Mouse (Mus musculus) left cerebral cortex, adult 2 months (tissue): Measurements from ENCODE around the gene Nans. TPM values are rescaled to one million over a fixed set of nuclear protein-coding genes. Genes with fewer than 3 reads are reported as not detected.

Experiments
- DNase-seq, 2 experiments: peaks; one replicate each; pipeline ENCODE4 v3.0.0; 2021 to 2022; ENCODE audit warnings: low spot score in 2 of 2, mixed read lengths in 1 of 2; ENCODE audit errors: extremely low spot score in 1 of 2
- H3K27ac ChIP-seq: fragments of 200-600 bp; 2 replicates; pipeline ENCODE4 v1.8.1; 2022
- H3K4me3 ChIP-seq: fragments of 200-600 bp; 2 replicates; pipeline ENCODE4 v1.8.1; 2022
- CTCF ChIP-seq: fragments of 200-600 bp; IDR thresholded peaks from 2 replicates; pipeline ENCODE4 v1.8.1; 2022; ENCODE audit warnings: antibody characterized with exemption, mild to moderate bottlenecking, moderate library complexity
- intact Hi-C: fragments of 180-260 bp; cut with DNase I; formaldehyde crosslinking; loops from one replicate; pipeline ENCODE4 v1.15.1; 2025
- total RNA-seq, 2 experiments: library from RNA; stranded (reverse); gene quantifications; 2 replicates each; pipeline ENCODE4 v1.2.3; 2021

Nans gene
- total RNA-seq, 2 experiments from 2014 or later: 13.9 to 19.8 TPM

DNA sequence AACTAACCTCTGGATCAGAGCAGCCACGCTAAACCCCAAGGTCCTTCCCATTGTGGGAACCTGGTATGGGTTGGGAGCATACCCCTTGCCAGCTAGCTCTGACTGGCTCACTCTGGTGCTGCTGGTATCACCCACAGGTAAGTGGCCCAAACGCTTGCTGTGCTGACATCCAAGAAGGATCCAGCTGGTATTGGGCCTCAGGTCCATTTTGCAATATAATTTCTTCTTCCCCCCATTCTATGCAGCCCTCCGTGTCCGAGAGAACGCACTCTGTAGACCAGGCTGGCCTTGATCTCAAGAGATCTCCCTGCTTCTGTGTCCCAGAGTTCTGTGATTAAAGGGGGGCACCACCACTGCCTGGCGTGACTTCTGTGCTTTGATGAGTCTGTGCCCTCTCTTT is 4.0 kb downstream of the Nans start:
- no peak overlapping the region for H3K27ac ChIP-seq
- intact Hi-C loops: no loop called here
- no peak for TF ChIP-seq CTCF
- H3K4me3 ChIP-seq: no peak overlapping the region
- no peak for DNase-seq

DNA sequence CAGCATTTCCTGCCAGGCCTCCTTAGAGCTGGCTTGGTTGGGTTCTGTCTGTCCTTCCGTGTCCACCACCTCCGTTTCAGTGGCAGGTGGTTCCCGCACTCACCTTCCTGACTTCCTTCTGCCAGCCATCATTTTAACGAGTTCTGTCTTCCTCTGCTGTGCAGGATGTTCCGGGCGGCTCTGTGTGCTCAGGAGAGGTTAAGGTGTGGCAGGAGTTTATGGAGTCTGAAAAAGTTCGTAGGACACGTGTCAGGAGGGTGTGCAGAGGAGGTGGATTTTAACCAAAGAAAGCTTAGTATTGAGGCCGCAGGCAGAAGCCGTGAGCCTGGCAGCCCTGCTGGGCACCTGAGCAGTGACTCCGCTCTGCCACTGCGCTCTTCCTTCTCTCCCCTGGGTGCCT is 6.5 kb downstream of the Nans start:
- no peak overlapping the region for H3K4me3 ChIP-seq
- intact Hi-C loops: loop anchor here (5.0 kb wide), 1 partner anchor 557 kb away; no protein-coding TSS in a partner anchor
- H3K27ac ChIP-seq: no peak overlapping the region
- no peak for TF ChIP-seq CTCF
- no peak for DNase-seq

DNA sequence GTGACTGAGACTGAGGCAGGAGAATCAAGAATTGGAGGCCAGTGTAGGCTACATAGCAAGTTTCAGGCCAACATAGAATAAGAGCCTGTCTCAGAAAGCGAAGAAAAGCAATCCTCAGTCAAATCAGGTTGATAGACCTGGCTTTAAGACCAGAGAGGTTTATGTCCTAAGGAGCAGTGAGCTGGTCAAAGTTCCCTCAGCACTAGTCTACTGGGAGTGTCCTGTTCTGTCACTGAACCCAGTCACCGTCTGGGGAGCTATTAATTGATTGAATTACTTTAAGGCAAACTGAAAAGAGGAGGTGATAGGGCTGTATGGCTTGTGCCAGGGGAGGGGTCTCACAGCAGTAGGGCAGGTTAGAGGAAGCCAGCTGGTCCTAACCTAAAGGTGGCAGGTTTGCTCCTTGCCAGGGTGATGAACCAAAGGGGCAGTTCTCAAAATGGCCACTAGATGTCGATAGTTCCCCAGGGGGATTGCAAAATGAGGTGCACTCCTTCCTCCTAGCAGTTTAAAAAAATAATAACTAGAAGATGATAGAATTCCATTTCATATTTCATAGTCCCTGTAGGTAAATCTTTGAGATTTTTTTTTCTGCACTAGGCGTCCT is 8.3 kb downstream of the Nans start:
- DNase-seq: peak; percentile 64 to 81
- intact Hi-C loops: loop anchor here (5.0 kb wide), 1 partner anchor 555 kb away; no protein-coding TSS in a partner anchor
- no peak overlapping the region for H3K4me3 ChIP-seq
- TF ChIP-seq CTCF: peak; percentile 100
- H3K27ac ChIP-seq: no peak overlapping the region

DNA sequence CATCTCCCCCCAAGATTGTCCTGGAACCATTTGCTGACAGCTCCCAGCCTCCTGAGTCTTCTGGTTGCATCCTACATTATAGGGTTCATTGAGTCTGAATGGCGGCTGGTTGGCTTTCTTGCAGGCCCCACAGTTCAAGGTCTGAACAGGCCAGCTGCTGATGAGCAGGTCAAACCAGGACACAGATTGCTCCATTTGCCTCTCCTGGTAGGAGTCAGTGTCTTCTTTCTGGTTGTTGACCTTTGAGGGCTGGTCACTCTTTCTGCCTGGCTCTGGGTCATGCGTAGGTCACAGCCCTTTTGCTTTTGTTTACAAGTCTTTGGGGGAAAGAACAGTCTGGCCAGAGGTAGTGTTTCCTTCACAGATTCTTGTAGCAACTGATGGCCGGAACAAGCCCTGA is 9.5 kb downstream of the Nans start:
- no peak for DNase-seq
- TF ChIP-seq CTCF: no peak
- Histone ChIP-seq H3K4me3 (no peak overlapping the region), H3K27ac (no peak overlapping the region)
- intact Hi-C loops: loop anchor here (2.0 to 5.0 kb wide), 2 partner anchors 158 to 554 kb away; no protein-coding TSS in a partner anchor

DNA sequence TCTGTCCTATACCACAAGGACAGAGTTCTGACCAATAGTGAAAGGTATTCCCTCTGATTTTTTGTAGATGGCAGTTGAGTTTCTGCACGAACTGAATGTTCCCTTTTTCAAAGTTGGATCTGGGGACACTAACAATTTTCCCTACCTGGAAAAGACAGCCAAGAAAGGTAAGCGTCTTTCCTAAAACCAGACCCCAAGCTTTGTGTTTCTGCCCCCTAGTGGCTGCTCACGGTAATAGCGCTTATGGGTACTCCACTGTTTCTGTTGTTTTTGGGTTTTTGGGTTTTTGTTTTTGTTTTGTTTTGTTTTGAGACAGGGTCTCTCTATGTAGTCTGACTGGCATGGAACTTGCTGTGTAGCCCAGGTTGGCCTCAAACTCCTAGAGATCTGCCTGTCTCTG is 9.9 kb downstream of the Nans start:
- no peak overlapping the region for H3K27ac ChIP-seq
- peak; percentile 90 for TF ChIP-seq CTCF
- peak in 1 of 2 experiments; percentile 54 for DNase-seq
- no peak overlapping the region for H3K4me3 ChIP-seq
- intact Hi-C loops: loop anchor here (2.0 to 5.0 kb wide), 2 partner anchors 158 to 553 kb away; no protein-coding TSS in a partner anchor

DNA sequence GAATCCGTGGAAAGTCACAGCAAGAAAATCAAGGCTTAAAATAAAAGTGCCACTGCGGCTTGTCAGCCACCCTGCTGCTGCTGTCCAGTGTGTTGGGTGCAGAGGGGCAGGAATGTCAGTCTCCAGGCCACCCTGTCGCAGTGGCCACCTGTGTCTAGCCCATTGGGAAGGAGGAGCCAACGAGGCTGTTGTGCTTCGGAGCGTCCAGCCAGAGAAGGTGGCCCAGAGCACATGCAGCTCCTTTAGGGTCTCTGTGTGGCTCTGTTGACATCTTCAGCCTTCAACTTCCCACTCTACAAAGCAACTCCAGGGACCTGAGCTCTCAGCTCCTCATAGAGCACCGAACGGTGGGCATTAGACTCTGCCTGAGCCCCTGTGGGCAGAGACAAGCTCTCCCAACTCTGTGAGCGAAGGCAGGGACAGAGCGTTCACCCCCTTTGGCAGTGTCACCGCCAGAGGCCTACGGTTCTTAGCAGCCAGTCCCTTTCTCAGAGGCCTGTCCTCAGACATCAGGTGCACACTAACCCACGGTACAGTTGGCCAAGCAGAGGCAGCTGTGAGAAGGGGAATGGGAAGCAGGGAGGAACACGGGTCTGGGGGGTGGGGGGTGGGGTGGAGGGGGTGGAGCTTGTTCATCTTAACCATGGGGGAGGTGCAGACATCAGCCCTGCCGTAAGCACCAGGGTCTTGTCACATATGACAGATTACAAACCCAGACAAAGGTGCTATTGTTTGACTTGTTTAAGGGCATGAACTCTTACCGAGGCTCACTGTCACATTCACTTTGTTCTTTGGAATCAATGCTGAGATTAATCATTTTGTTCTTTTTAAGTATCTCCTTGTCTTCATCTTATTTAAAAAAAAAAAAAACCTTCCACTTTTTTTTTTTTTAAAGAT is 13.8 kb downstream of the Nans start:
- no peak overlapping the region for H3K27ac ChIP-seq
- no peak for DNase-seq
- no peak for TF ChIP-seq CTCF
- H3K4me3 ChIP-seq: no peak overlapping the region
- intact Hi-C loops: no loop called here

DNA sequence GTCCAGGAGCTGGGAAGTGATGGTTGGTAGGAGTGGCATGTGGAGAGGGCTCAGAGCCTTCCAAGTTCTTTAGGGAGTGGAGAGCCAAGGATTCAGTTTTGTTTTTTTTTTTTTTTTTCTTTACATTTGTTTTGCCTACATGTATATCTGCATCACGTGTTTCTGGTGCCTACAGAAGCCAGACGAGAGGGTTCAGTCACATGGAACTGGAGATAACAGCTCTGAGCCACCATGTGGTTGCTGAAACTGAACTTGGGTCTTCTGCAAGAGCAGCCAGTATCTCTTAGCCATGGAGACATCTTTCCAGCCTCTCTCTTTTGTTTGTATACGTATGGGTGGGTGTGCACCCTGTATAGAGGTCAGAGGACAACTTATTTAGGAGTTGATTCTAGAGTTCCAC is 14.8 kb downstream of the Nans start:
- H3K4me3 ChIP-seq: no peak overlapping the region
- no peak for TF ChIP-seq CTCF
- no peak for DNase-seq
- intact Hi-C loops: no loop called here
- H3K27ac ChIP-seq: no peak overlapping the region

DNA sequence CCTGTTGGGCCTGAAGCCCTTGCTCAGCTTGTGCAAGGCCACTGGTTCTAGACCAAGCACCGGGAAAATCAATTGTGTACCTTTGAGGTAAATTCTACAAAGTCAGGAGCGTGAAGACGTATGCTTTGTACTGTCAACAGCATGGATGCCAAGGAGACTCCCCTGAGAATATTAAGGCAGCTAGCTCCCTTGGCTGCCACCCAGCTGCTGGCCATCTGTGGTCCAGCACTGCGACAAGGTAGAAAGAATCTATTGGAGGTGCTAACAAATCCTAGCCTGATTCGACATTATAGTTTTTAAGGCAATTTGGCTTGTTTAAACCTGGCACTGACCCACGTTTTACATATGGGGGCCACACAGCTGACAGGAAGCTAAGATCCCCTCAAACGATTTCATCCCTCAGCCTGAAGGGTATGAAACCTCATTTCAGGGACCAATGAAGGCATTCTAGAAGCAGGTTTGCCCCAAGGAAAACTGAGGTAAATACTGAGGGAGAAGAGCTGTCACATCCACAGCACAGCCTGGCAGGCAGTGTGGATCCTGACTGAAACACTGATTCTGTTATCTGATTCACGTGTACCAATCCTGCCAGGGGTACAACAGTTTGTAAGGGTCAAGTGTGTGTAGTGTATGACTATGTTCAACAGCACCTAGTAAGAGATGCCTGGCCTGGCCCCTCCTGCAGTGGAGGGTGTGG is 16.5 kb downstream of the Nans start:
- no peak for DNase-seq
- Histone ChIP-seq H3K27ac (no peak overlapping the region), H3K4me3 (no peak overlapping the region)
- TF ChIP-seq CTCF: no peak
- intact Hi-C loops: loop anchor here (5.0 kb wide), 1 partner anchor 532 kb away; no protein-coding TSS in a partner anchor

DNA sequence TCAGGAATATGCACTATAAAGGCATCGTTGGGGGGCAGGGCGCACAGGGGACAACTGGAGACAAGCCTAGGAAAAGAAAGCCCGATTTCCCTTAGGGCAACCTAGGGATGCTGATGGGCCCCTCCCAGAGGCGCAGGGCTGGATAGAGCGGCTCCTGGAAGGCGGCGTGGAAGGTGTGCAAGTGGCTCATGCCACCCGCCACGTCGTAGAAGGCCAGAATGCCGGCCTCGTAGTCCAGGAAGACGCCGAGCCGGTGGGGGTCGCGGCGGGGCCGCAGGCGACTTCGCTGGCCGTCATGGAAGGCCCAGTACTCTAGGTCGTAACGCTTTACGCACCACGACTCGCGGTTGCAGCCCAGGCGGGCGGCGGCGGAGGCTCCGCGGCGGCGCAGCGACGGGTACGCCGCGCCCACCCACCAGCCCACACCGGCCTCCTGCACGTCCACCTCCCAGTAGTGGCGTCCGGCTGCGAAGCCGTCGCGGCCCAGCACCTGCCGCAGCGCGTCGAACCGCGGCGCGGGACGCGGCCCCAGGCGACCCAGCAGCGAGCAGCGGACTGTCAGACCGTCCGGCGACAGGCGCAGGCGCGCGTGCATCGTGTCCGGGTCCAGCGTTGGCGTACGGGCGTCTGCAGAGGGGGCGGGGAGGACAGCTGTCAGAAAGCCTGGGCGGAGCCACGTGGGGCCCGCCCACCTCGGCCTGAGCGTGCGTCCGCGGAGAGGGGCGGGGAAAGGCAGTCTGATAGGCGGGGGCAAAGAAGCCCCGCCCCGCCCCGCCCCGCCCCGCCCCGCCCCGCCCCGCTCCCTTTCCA is 18.0 kb downstream of the Nans start:
- peak overlapping the region; percentile 89 for H3K27ac ChIP-seq
- intact Hi-C loops: loop anchor here (5.0 kb wide), 1 partner anchor 530 kb away; no protein-coding TSS in a partner anchor

DNA sequence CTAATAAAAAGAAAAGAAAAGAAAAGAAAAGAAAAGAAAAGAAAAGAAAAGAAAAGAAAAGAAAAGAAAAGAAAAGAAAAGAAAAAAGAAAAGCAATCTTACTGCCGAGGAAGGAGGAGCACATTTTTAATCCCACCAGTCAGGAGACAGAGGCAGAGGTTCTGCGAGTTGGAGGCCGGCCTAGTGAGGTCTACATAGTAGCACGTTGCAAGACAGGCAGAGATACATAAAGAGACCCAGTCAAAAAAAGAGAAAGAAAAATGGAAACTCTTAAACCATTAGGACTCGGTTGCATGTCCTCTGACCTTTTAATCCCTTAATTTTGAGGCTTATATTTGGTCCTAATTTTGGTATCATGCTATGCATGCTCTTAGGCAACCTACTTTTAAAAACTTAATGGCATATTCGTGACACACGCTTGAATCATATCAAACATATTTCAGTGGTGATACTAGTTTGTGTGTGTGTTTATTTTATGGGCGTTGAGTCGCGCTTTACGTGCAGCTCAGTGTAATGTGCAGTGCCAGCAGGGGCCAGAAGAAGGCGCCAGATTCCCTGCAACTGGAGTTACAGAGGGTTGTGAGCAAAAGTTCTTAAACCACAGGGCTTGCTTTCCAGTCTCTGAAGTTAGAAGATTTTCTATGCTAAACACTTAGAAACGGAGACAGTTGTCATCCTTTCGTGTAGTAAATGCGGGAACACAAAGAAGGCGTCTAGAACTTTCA is 18.9 kb downstream of the Nans start:
- intact Hi-C loops: loop anchor here (2.0 to 5.0 kb wide), 2 partner anchors 93 to 529 kb away; no protein-coding TSS in a partner anchor
- Histone ChIP-seq H3K4me3 (peak overlapping the region; percentile 2), H3K27ac (no peak overlapping the region)
- TF ChIP-seq CTCF: peak; percentile 87
- DNase-seq: peak; percentile 64 to 68

More for the DNA sequence above, 18.0 kb downstream of the Nans start:
- DNase-seq: peak; percentile 90 to 95
- H3K4me3 ChIP-seq: peak overlapping the region; percentile 70
- TF ChIP-seq CTCF: no peak
